Mouse (Mus musculus) 3T3-L1 (cell line): Measurements from ENCODE around the gene Tnrc18.
A peak's percentile ranks its signal among the peaks of the same experiment; 100 is the strongest.

Experiments
- DNase-seq: peaks from one replicate; pipeline ENCODE4 v3.0.0-alpha.2; 2015; ENCODE audit warnings: low read depth, low spot score

Gene Tnrc18

GRCm38 (mm10) chr5:142817524-142818434, at the start of gene Tnrc18:
Gene Tnrc18, minus strand, starts transcription at chr5:142817662.
- DNase-seq: peak; percentile 99

GRCm38 (mm10) chr5:142857763-142858229, 40.3 kb upstream of the Tnrc18 start:
- DNase-seq: no peak

GRCm38 (mm10) chr5:142856408-142856807, 38.9 kb upstream of the Tnrc18 start:
- DNase-seq: no peak

- DNase-seq: peak; percentile 79
Measured at GRCm38 (mm10) chr5:142854877-142855276, 37.4 kb upstream of the Tnrc18 start.

GRCm38 (mm10) chr5:142853585-142853984, 36.1 kb upstream of the Tnrc18 start:
- no peak for DNase-seq

GRCm38 (mm10) chr5:142851681-142852049, 34.2 kb upstream of the Tnrc18 start:
- no peak for DNase-seq

GRCm38 (mm10) chr5:142850916-142851680, 33.6 kb upstream of the Tnrc18 start:
- DNase-seq: no peak

GRCm38 (mm10) chr5:142850476-142850875, 33.0 kb upstream of the Tnrc18 start:
- DNase-seq: no peak

- DNase-seq: no peak
Measured at GRCm38 (mm10) chr5:142848911-142849310, 31.4 kb upstream of the Tnrc18 start.

GRCm38 (mm10) chr5:142848149-142848548, 30.7 kb upstream of the Tnrc18 start:
- DNase-seq: no peak

GRCm38 (mm10) chr5:142844467-142844866, 27.0 kb upstream of the Tnrc18 start:
- DNase-seq: no peak

- peak; percentile 79 for DNase-seq
Measured at GRCm38 (mm10) chr5:142842137-142842642, 24.7 kb upstream of the Tnrc18 start.

GRCm38 (mm10) chr5:142841372-142842136, 24.1 kb upstream of the Tnrc18 start:
- peak; percentile 65 for DNase-seq

GRCm38 (mm10) chr5:142837427-142837826, 20.0 kb upstream of the Tnrc18 start:
- peak; percentile 47 for DNase-seq

GRCm38 (mm10) chr5:142836891-142837290, 19.4 kb upstream of the Tnrc18 start:
- DNase-seq: no peak

GRCm38 (mm10) chr5:142833646-142834438, 16.4 kb upstream of the Tnrc18 start:
- DNase-seq: no peak

- DNase-seq: no peak
Measured at GRCm38 (mm10) chr5:142826131-142826530, 8.7 kb upstream of the Tnrc18 start.

GRCm38 (mm10) chr5:142825665-142826064, 8.2 kb upstream of the Tnrc18 start:
- DNase-seq: no peak

- DNase-seq: peak; percentile 49
Measured at GRCm38 (mm10) chr5:142824091-142824490, 6.6 kb upstream of the Tnrc18 start.
